Comparison of ENCODE assay signal across 8 mouse cellular contexts in the genomic region with DNA sequence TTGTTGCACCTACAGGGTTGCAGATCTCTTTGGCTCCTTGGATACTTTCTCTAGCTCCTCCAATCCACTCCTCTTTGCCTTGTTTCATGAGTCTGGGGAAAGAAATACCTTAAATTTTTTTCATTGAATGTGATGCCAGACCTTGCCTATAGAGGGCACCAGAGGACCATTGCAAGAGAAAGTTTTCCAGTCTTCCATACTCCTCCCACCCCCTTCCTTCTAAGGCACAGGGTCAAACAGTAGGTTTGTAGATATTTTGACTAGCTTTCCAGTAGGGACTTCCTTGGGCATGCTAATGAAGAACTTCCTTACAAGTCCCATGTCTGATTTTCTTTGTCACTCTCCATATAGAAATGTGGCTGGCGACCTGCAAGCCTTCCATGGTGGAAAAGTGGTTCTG.
DNase-seq lines count a peak whose midpoint lies in the region; ATAC-seq and TF ChIP-seq lines count a peak whose summit lies in the region.

No protein-coding gene starts in this region.

- H3K27ac ChIP-seq in liver, embryonic 14.5 days = no peak overlapping the region
- H3K27ac ChIP-seq in liver, embryonic 11.5 days (ENCODE audit: low read depth, low read length) = no peak overlapping the region
- no peak overlapping the region for H3K27ac ChIP-seq in midbrain, embryonic 14.5 days (replicated peaks; ENCODE audit: low read depth, low read length)

- H3K4me1 ChIP-seq in liver, embryonic 14.5 days (replicated peaks; ENCODE audit: control insufficient read depth in 2 of 2, insufficient read depth in 2 of 2, low read length in 1 of 2) = no peaks in the 10 kb centered on the region
- no peaks in the 10 kb centered on the region for H3K4me1 ChIP-seq in liver, embryonic 11.5 days (replicated peaks; ENCODE audit: control insufficient read depth, insufficient read depth, low read length)
- no peaks in the 10 kb centered on the region for H3K4me1 ChIP-seq in midbrain, embryonic 14.5 days (ENCODE audit: control insufficient read depth, insufficient read depth, low read length)

- no peaks in the 10 kb centered on the region for H3K9me3 ChIP-seq in liver, embryonic 14.5 days (ENCODE audit: control insufficient read depth, low read length)
- H3K9me3 ChIP-seq in liver, embryonic 11.5 days (ENCODE audit: control insufficient read depth, low read length) = no peaks in the 10 kb centered on the region
- no peaks in the 10 kb centered on the region for H3K9me3 ChIP-seq in midbrain, embryonic 14.5 days (ENCODE audit: control insufficient read depth, low read length)

- H3K9ac ChIP-seq in liver, embryonic 14.5 days (replicated peaks) = no peak overlapping the region
- no peak overlapping the region for H3K9ac ChIP-seq in liver, embryonic 11.5 days (ENCODE audit: low read depth, low read length)
- no peak overlapping the region for H3K9ac ChIP-seq in midbrain, embryonic 14.5 days (replicated peaks; ENCODE audit: low read length)

- no peak for TF ChIP-seq EP300 in liver, embryonic 14.5 days (IDR thresholded peaks at IDR 0.05; ENCODE audit: low read depth)

- WGBS in liver, embryonic 14.5 days (ENCODE audit: insufficient replicate concordance) = 59% methylated on average over 1 of the region's 1 CpGs
- WGBS in liver, embryonic 11.5 days = 62% methylated on average over 1 of the region's 1 CpGs
- WGBS in midbrain, embryonic 14.5 days = 74% methylated on average over 1 of the region's 1 CpGs

- DNase-seq in adrenal gland, postnatal 10 days = peak; percentile 47
- DNase-seq in adrenal gland, postnatal 4 days (ENCODE audit: low spot score in 2 of 2) = no peak
- peak in 1 of 3 experiments; percentile 10 for DNase-seq in liver, embryonic 14.5 days (ENCODE audit: low read depth in 3 of 3, low spot score in 3 of 3)
- no peak for DNase-seq in liver, embryonic 11.5 days (ENCODE audit: low spot score)
- DNase-seq in embryo, embryonic 10.5 days (ENCODE audit: low spot score) = peak; percentile 83
- DNase-seq in kidney, postnatal 14 days = peak; percentile 31
- DNase-seq in midbrain, embryonic 14.5 days = peak; percentile 81

- H3K27me3 ChIP-seq in liver, embryonic 14.5 days (ENCODE audit: control insufficient read depth, insufficient read depth, low read length) = no peaks in the 10 kb centered on the region
- no peaks in the 10 kb centered on the region for H3K27me3 ChIP-seq in liver, embryonic 11.5 days (replicated peaks; ENCODE audit: control insufficient read depth, insufficient read depth, low read length)
- H3K27me3 ChIP-seq in midbrain, embryonic 14.5 days (ENCODE audit: control insufficient read depth, insufficient read depth, low read length) = no peaks in the 10 kb centered on the region

- H3K4me2 ChIP-seq in liver, embryonic 14.5 days (ENCODE audit: low read depth) = no peak overlapping the region
- H3K4me2 ChIP-seq in liver, embryonic 11.5 days = no peak overlapping the region
- no peak overlapping the region for H3K4me2 ChIP-seq in midbrain, embryonic 14.5 days (ENCODE audit: low read length)

- no peak for ATAC-seq in liver, embryonic 14.5 days (ENCODE audit: insufficient read depth)
- ATAC-seq in liver, embryonic 11.5 days (replicated peaks; ENCODE audit: low FRiP score) = no peak; the same call in 1 of the 2 replicates
- peak; percentile 69; the same call in 1 of the 2 replicates for ATAC-seq in midbrain, embryonic 14.5 days (ENCODE audit: low FRiP score, low TSS enrichment)
- no peak for ATAC-seq in erythroblast, adult 5-6 weeks (replicated peaks; ENCODE audit: low FRiP score, poor library complexity, severe bottlenecking)

- no peaks in the 10 kb centered on the region for H3K36me3 ChIP-seq in liver, embryonic 14.5 days (replicated peaks; ENCODE audit: control insufficient read depth, insufficient read depth, low read depth)
- H3K36me3 ChIP-seq in liver, embryonic 11.5 days (ENCODE audit: control insufficient read depth, insufficient read depth, low read length) = no peaks in the 10 kb centered on the region
- no peaks in the 10 kb centered on the region for H3K36me3 ChIP-seq in midbrain, embryonic 14.5 days (ENCODE audit: control insufficient read depth, insufficient read depth, low read length)

- TF ChIP-seq CTCF in liver, embryonic 14.5 days (IDR thresholded peaks at IDR 0.05; ENCODE audit: low read depth) = peak; percentile 69

- H3K4me3 ChIP-seq in liver, embryonic 14.5 days (ENCODE audit: insufficient read depth in 1 of 2, low read depth in 2 of 2, low read length in 2 of 2) = no peak overlapping the region
- no peak overlapping the region for H3K4me3 ChIP-seq in liver, embryonic 11.5 days (ENCODE audit: low read depth, low read length)
- H3K4me3 ChIP-seq in midbrain, embryonic 14.5 days (replicated peaks; ENCODE audit: low read depth, low read length) = no peak overlapping the region

Comparison
In these comparisons a context has a peak if more than half of its experiments do, and no peak if none do; other contexts are left out.
1. DNase-seq: peak in adrenal gland, postnatal 10 days (single experiment), embryo, embryonic 10.5 days (single experiment), kidney, postnatal 14 days (single experiment) and midbrain, embryonic 14.5 days (single experiment); none in adrenal gland, postnatal 4 days (0 of 2) and liver, embryonic 11.5 days (single experiment).